Mouse (Mus musculus) MEL (cell line): Measurements from ENCODE around the gene Tefm. TPM values are rescaled to one million over a fixed set of nuclear protein-coding genes. Genes with fewer than 3 reads are reported as not detected.

Experiments
- DNase-seq: peaks from one replicate; pipeline ENCODE4 v3.0.0; 2011; ENCODE audit warnings: low read depth, low spot score
- H3K27ac ChIP-seq: 2 replicates; pipeline ENCODE4 v1.5.1; 2012; ENCODE audit warnings: low read depth, mild to moderate bottlenecking, control low read depth, low read length, moderate library complexity; ENCODE audit not compliant: control insufficient read depth
- H3K27me3 ChIP-seq, 2 experiments: fragments of 150-350 bp in 1 of 2; sonication (generic) in 1 of 2; 2 replicates each; pipeline ENCODE4 v1.6.1; 2012; ENCODE audit warnings: low read length in 2 of 2, mild to moderate bottlenecking in 2 of 2, improper control_type of control experiment in 1 of 2, moderate library complexity in 1 of 2; ENCODE audit not compliant: insufficient read depth in 2 of 2, control insufficient read depth in 1 of 2
- H3K36me3 ChIP-seq, 2 experiments: 2 replicates each; pipeline ENCODE4 v1.6.1; 2012 to 2014; ENCODE audit warnings: low read length in 2 of 2, improper control_type of control experiment in 1 of 2, inconsistent platforms in 1 of 2, mild to moderate bottlenecking in 1 of 2; ENCODE audit not compliant: insufficient read depth in 2 of 2, control insufficient read depth in 1 of 2
- H3K4me1 ChIP-seq, 2 experiments: fragments of 150-350 bp in 1 of 2; sonication (generic) in 1 of 2; 2 replicates each; pipeline ENCODE4 v1.6.1; 2012; ENCODE audit warnings: low read length in 2 of 2, improper control_type of control experiment in 1 of 2, mild to moderate bottlenecking in 1 of 2; ENCODE audit not compliant: insufficient read depth in 2 of 2, control insufficient read depth in 1 of 2
- H3K4me3 ChIP-seq, 2 experiments: fragments of 150-350 bp in 1 of 2; sonication (generic) in 1 of 2; 2 replicates each; pipeline ENCODE4 v1.5.1; 2012; ENCODE audit warnings: low read depth in 2 of 2, low read length in 2 of 2, mild to moderate bottlenecking in 2 of 2, moderate library complexity in 2 of 2, control low read depth in 1 of 2, improper control_type of control experiment in 1 of 2; ENCODE audit not compliant: control insufficient read depth in 1 of 2, insufficient read depth in 1 of 2
- H3K79me2 ChIP-seq: 2 replicates; pipeline ENCODE4 v1.6.1; 2012; ENCODE audit warnings: mild to moderate bottlenecking, low read length, moderate library complexity; ENCODE audit not compliant: control insufficient read depth, poor library complexity, insufficient read depth
- H3K9ac ChIP-seq: 2 replicates; pipeline ENCODE4 v1.6.1; 2012; ENCODE audit warnings: low read depth, mild to moderate bottlenecking, control low read depth, low read length, moderate library complexity; ENCODE audit not compliant: control insufficient read depth, poor library complexity, severe bottlenecking
- H3K9me3 ChIP-seq: fragments of 150-350 bp; sonication (generic); replicated peaks from 2 replicates; pipeline ENCODE4 v1.6.1; 2012; ENCODE audit warnings: mild to moderate bottlenecking, low read length, improper control_type of control experiment, moderate library complexity; ENCODE audit not compliant: insufficient read depth
- BHLHE40 ChIP-seq: IDR thresholded peaks from 2 replicates; pipeline ENCODE4 v1.6.1; 2012; ENCODE audit warnings: low read depth, mild to moderate bottlenecking, inconsistent platforms, low read length, improper control_type of control experiment, borderline replicate concordance
- CHD1 ChIP-seq: IDR thresholded peaks from 2 replicates; pipeline ENCODE4 v1.6.1; 2012; ENCODE audit warnings: low read depth, mild to moderate bottlenecking, inconsistent platforms, low read length, improper control_type of control experiment
- CHD2 ChIP-seq: IDR thresholded peaks from 2 replicates; pipeline ENCODE4 v1.6.1; 2011; ENCODE audit warnings: low read length, improper control_type of control experiment
- CTCF ChIP-seq, 3 experiments: IDR thresholded peaks in 2 of 3; conservative IDR thresholded peaks in 1 of 3; 2 replicates each; pipeline ENCODE4 v1.5.1; 2011 to 2012; ENCODE audit warnings: low read length in 3 of 3, low read depth in 2 of 3, mild to moderate bottlenecking in 2 of 3, improper control_type of control experiment in 1 of 3, inconsistent platforms in 1 of 3, mixed read lengths in 1 of 3, moderate library complexity in 1 of 3; ENCODE audit not compliant: control insufficient read depth in 1 of 3, insufficient read depth in 1 of 3, poor library complexity in 1 of 3, severe bottlenecking in 1 of 3
- E2F4 ChIP-seq: IDR thresholded peaks from 2 replicates; pipeline ENCODE4 v1.6.1; 2011; ENCODE audit warnings: low read depth, low read length, improper control_type of control experiment, borderline replicate concordance
- EP300 ChIP-seq, 2 experiments: IDR thresholded peaks; 2 replicates each; pipeline ENCODE4 v1.6.1; 2011; ENCODE audit warnings: improper control_type of control experiment in 2 of 2, low read length in 2 of 2, low read depth in 1 of 2, mild to moderate bottlenecking in 1 of 2
- ETS1 ChIP-seq: IDR thresholded peaks from 2 replicates; pipeline ENCODE4 v1.6.1; 2012; ENCODE audit warnings: low read depth, mild to moderate bottlenecking, inconsistent platforms, low read length, improper control_type of control experiment, moderate library complexity
- GABPA ChIP-seq: IDR thresholded peaks from 2 replicates; pipeline ENCODE4 v1.6.1; 2012; ENCODE audit warnings: low read depth, mild to moderate bottlenecking, inconsistent platforms, low read length, improper control_type of control experiment, moderate library complexity
- GATA1 ChIP-seq: IDR thresholded peaks from 2 replicates; pipeline ENCODE4 v1.6.1; 2011; ENCODE audit warnings: low read depth, low read length, improper control_type of control experiment
- JUND ChIP-seq: IDR thresholded peaks from 2 replicates; pipeline ENCODE4 v1.6.1; 2011; ENCODE audit warnings: low read depth, mild to moderate bottlenecking, improper control_type of control experiment, low read length
- KAT2A ChIP-seq: conservative IDR thresholded peaks from 2 replicates; pipeline ENCODE4 v1.6.1; 2012; ENCODE audit warnings: low read depth, low read length, improper control_type of control experiment, inconsistent platforms
- MAX ChIP-seq: IDR thresholded peaks from 2 replicates; pipeline ENCODE4 v1.6.1; 2011; ENCODE audit warnings: low read length, improper control_type of control experiment
- MAZ ChIP-seq: IDR thresholded peaks from 2 replicates; pipeline ENCODE4 v1.6.1; 2012; ENCODE audit warnings: low read depth, mild to moderate bottlenecking, inconsistent platforms, low read length, improper control_type of control experiment
- MEF2A ChIP-seq: IDR thresholded peaks from 2 replicates; pipeline ENCODE4 v1.6.1; 2014; ENCODE audit warnings: low read depth, mild to moderate bottlenecking, inconsistent platforms, low read length, improper control_type of control experiment; ENCODE audit not compliant: poor library complexity, insufficient replicate concordance, severe bottlenecking; ENCODE audit errors: extremely low read depth
- MXI1 ChIP-seq: IDR thresholded peaks from 2 replicates; pipeline ENCODE4 v1.6.1; 2011; ENCODE audit warnings: mild to moderate bottlenecking, low read depth, low read length, improper control_type of control experiment
- MYB ChIP-seq: IDR thresholded peaks from 2 replicates; pipeline ENCODE4 v1.6.1; 2011; ENCODE audit warnings: mild to moderate bottlenecking, low read depth, low read length, improper control_type of control experiment
- MYC ChIP-seq: IDR thresholded peaks from 2 replicates; pipeline ENCODE4 v1.6.1; 2011; ENCODE audit warnings: low read depth, mild to moderate bottlenecking, low read length, improper control_type of control experiment, moderate library complexity
- NELFE ChIP-seq: IDR thresholded peaks from 2 replicates; pipeline ENCODE4 v1.6.1; 2011; ENCODE audit warnings: low read depth, low read length, improper control_type of control experiment
- NRF1 ChIP-seq: IDR thresholded peaks from 2 replicates; pipeline ENCODE4 v1.6.1; 2014; ENCODE audit warnings: low read depth, mild to moderate bottlenecking, inconsistent platforms, low read length, improper control_type of control experiment, moderate library complexity; ENCODE audit not compliant: poor library complexity, insufficient read depth, severe bottlenecking
- POLR2AphosphoS2 ChIP-seq: IDR thresholded peaks from 2 replicates; pipeline ENCODE4 v1.6.1; 2011; ENCODE audit warnings: low read length, improper control_type of control experiment
- RAD21 ChIP-seq: IDR thresholded peaks from 2 replicates; pipeline ENCODE4 v1.6.1; 2011; ENCODE audit warnings: mild to moderate bottlenecking, low read depth, low read length, improper control_type of control experiment
- RCOR1 ChIP-seq: IDR thresholded peaks from 2 replicates; pipeline ENCODE4 v1.6.1; 2012; ENCODE audit warnings: low read depth, mild to moderate bottlenecking, inconsistent platforms, low read length, improper control_type of control experiment
- SIN3A ChIP-seq: IDR thresholded peaks from 2 replicates; pipeline ENCODE4 v1.6.1; 2012; ENCODE audit warnings: low read length, improper control_type of control experiment, inconsistent platforms
- SMC3 ChIP-seq: IDR thresholded peaks from 2 replicates; pipeline ENCODE4 v1.6.1; 2011; ENCODE audit warnings: low read depth, low read length, improper control_type of control experiment
- TAL1 ChIP-seq: IDR thresholded peaks from 2 replicates; pipeline ENCODE4 v1.6.1; 2012; ENCODE audit warnings: mild to moderate bottlenecking, inconsistent platforms, low read length, moderate library complexity, mixed read lengths
- TCF12 ChIP-seq: IDR thresholded peaks from 2 replicates; pipeline ENCODE4 v1.6.1; 2014; ENCODE audit warnings: low read depth, mild to moderate bottlenecking, inconsistent platforms, low read length, improper control_type of control experiment, moderate library complexity
- UBTF ChIP-seq: IDR thresholded peaks from 2 replicates; pipeline ENCODE4 v1.6.1; 2012; ENCODE audit warnings: low read depth, mild to moderate bottlenecking, inconsistent platforms, low read length, improper control_type of control experiment, moderate library complexity, borderline replicate concordance; ENCODE audit not compliant: insufficient read depth
- USF1 ChIP-seq: IDR thresholded peaks from 2 replicates; pipeline ENCODE4 v1.6.1; 2014; ENCODE audit warnings: low read depth, mild to moderate bottlenecking, inconsistent platforms, low read length, improper control_type of control experiment, moderate library complexity
- USF2 ChIP-seq, 2 experiments: IDR thresholded peaks; 2 replicates each; pipeline ENCODE4 v1.6.1; 2011 to 2012; ENCODE audit warnings: improper control_type of control experiment in 2 of 2, low read length in 2 of 2, borderline replicate concordance in 1 of 2, inconsistent platforms in 1 of 2, low read depth in 1 of 2, mild to moderate bottlenecking in 1 of 2; ENCODE audit not compliant: insufficient read depth in 1 of 2
- ZC3H11A ChIP-seq: IDR thresholded peaks from 2 replicates; pipeline ENCODE4 v1.6.1; 2012; ENCODE audit warnings: low read depth, mild to moderate bottlenecking, inconsistent platforms, low read length, improper control_type of control experiment
- ZMIZ1 ChIP-seq: IDR thresholded peaks from 2 replicates; pipeline ENCODE4 v1.6.1; 2012; ENCODE audit warnings: low read depth, mild to moderate bottlenecking, inconsistent platforms, low read length, improper control_type of control experiment, moderate library complexity
- ZNF384 ChIP-seq: IDR thresholded peaks from 2 replicates; pipeline ENCODE4 v1.6.1; 2012; ENCODE audit warnings: low read depth, mild to moderate bottlenecking, inconsistent platforms, low read length, improper control_type of control experiment
- polyA plus RNA-seq, 2 experiments: library from polyadenylated mRNA; stranded (reverse) in 1 of 2; unstranded in 1 of 2; fragments of >175 nt in 1 of 2; fragments of >200 nt in 1 of 2; gene quantifications; 2 replicates each; pipeline versions ENCODE4 v1.2.1 to v1.2.4; 2012; ENCODE audit warnings: low replicate concordance in 2 of 2, low read depth in 1 of 2; ENCODE audit not compliant: insufficient read length in 2 of 2, insufficient read depth in 1 of 2, missing spikeins in 1 of 2
- total RNA-seq: library from RNA; depleted of rRNA; stranded (reverse); fragments of 300-350 nt; gene quantifications from 2 replicates; pipeline ENCODE4 v1.2.3, GENCODE M21; 2012

Gene Tefm
- total and polyA plus RNA-seq, 3 experiments, result 23.6 to 33.9 TPM; not detected in 1

DNA sequence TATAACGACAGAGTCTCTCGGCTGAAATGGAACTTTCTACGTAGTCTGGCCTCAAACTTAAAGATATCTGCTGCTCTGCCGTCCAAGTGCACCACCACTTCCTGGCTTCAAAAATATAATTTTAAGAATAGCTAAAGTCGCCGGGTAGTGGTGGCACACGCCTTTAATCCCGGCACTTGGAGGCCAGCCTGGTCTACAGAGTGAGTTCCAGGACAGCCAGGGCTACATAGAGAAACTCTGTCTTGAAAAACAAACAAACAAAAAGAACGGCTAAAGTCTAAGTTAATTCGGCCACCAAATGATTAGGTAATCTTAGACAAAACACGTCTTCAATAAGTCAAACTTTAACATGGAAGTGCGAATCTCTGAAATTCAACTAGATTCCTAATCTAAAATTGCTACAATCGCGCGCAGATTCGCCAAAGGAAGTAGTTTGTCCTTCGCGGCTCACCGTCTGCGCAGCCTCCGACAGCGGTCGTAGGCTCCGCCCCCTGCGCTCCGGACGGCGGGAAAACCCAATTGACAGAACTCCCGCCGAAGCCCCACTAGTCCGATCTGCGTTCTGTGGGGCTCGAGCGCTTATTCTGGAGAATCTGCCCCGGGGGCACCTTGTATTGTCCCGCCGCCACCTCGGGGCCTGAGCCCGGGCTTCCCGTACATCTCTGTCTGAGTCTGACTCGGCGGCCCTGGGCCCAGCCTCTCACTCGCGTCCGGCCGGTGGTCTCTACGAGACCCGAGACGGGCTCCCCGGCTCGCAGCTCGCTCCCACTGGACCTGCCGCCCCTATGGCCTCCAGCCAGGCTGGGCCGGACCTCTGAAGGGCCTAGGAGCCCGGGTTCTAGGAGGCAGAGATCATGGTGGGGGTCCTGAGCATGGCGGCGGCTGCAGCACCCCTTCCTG, 52.8 kb downstream of the Tefm start, which contains the start of gene Atad5 (continued):
- no peak; the same call in 1 of the 2 replicates for TF ChIP-seq ZC3H11A
- no peak for TF ChIP-seq CHD1
- no peak for TF ChIP-seq MYB
- peak; percentile 99 for TF ChIP-seq E2F4
- TF ChIP-seq TAL1, result no peak

DNA sequence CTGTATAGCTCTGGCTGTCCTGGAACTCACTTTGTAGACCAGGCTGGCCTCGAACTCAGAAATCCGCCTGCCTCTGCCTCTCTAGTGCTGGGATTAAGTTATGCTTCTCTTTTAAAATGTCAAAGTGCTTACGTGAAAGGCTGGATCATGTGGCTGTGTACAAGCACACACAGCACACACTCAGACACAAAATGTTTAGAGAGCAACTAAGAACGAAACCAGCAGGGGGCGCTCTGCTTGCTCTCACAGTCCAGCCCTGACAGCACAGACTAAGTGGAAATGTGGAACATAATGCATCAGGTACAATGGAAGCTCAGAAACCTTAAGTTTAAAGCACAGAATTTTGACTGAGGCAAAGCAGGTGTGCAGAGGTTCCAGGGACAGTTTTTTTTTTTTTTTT, 55.1 kb downstream of the Tefm start:
- no peaks in the 10 kb centered on the region for H3K9me3 ChIP-seq
- no peaks in the 10 kb centered on the region for H3K27me3 ChIP-seq
- peak; percentile 98 for DNase-seq
- peaks cover 0 to 42% of the 10 kb centered on the region in 2 experiments; a peak in 3 of 4 replicates for H3K36me3 ChIP-seq
- H3K4me3 ChIP-seq, result no peak overlapping the region
- no peak overlapping the region for H3K9ac ChIP-seq
- H3K27ac ChIP-seq, result no peak overlapping the region
- H3K79me2 ChIP-seq, result peaks cover 18% of the 10 kb centered on the region
- H3K4me1 ChIP-seq, result peaks cover 25% of the 10 kb centered on the region in 2 experiments
- no peak; the same call in 1 of the 2 replicates for TF ChIP-seq TCF12
- TF ChIP-seq BHLHE40, result no peak
- TF ChIP-seq ZC3H11A, result no peak; the same call in 1 of the 2 replicates
- peak; percentile 91 for TF ChIP-seq MYC
- TF ChIP-seq ETS1, result 0 out of 2 replicates have a peak, but pooled peaks have one; percentile 39
- no peak for TF ChIP-seq GABPA
- TF ChIP-seq RAD21, result peak; percentile 47
- TF ChIP-seq MAZ, result peak; percentile 63; the same call in 1 of the 2 replicates
- TF ChIP-seq CHD2, result no peak
- no peak for TF ChIP-seq MEF2A
- TF ChIP-seq POLR2AphosphoS2, result no peak
- TF ChIP-seq RCOR1, result 0 out of 2 replicates have a peak, but pooled peaks have one; percentile 12
- peak; percentile 73; the same call in 1 of the 2 replicates for TF ChIP-seq MAX
- TF ChIP-seq NRF1, result 0 out of 2 replicates have a peak, but pooled peaks have one; percentile 17
- TF ChIP-seq JUND, result no peak
- no peak for TF ChIP-seq KAT2A
- no peak for TF ChIP-seq UBTF
- no peak for TF ChIP-seq ZMIZ1
- TF ChIP-seq SMC3, result peak; percentile 68
- TF ChIP-seq MXI1, result peak; percentile 91
- TF ChIP-seq NELFE, result no peak
- no peak for TF ChIP-seq MYB
- no peak for TF ChIP-seq CHD1
- TF ChIP-seq TAL1, result no peak
- no peak for TF ChIP-seq GATA1
- peak; percentile 93 to 98 (median 96) for TF ChIP-seq CTCF (IDR thresholded peaks at IDR 0.05 in 2 of 3, conservative IDR thresholded peaks at IDR 0.05 in 1 of 3; ENCODE audit: control insufficient read depth in 1 of 3, insufficient read depth in 1 of 3, low read depth in 2 of 3, low read length in 3 of 3, poor library complexity in 1 of 3, severe bottlenecking in 1 of 3)
- peak; percentile 55 for TF ChIP-seq ZNF384
- TF ChIP-seq USF2 (IDR thresholded peaks at IDR 0.05; ENCODE audit: borderline replicate concordance in 1 of 2, insufficient read depth in 1 of 2, low read depth in 1 of 2, low read length in 2 of 2), result no peak
- no peak; a peak in 1 of 4 replicates for TF ChIP-seq EP300 (IDR thresholded peaks at IDR 0.05; ENCODE audit: low read depth in 1 of 2, low read length in 2 of 2)
- peak; percentile 75 for TF ChIP-seq USF1
- peak; percentile 85 for TF ChIP-seq SIN3A
